Mouse (Mus musculus): ENCODE results near the gene Tmem150c. TPM values are rescaled to one million over a fixed set of nuclear protein-coding genes. Genes with fewer than 3 reads are reported as not detected.

Gene Tmem150c
- total RNA-seq (2021) = 10 to 100 TPM; 77.4 to 83.2 TPM

DNA sequence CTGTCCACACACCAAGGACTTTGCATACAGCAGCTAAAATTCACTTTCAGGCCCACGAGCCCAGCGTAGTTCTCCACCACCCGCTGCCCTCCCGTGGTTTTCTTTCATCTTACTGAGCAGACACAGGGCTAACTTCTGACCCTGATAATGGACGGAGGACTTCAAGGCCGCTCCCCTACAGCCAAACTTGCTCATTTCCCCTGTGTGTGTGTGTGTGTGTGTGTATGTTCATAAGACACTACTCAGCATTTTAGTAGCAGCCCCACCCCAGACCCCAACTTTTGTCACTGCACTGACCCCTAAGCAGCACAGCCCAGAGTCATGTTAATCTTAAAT lies at the start of gene Tmem150c:
Tmem150c (minus strand) TSS at position 171 of the 336 bp plus-strand sequence.
- no peak for DNase-seq

DNA sequence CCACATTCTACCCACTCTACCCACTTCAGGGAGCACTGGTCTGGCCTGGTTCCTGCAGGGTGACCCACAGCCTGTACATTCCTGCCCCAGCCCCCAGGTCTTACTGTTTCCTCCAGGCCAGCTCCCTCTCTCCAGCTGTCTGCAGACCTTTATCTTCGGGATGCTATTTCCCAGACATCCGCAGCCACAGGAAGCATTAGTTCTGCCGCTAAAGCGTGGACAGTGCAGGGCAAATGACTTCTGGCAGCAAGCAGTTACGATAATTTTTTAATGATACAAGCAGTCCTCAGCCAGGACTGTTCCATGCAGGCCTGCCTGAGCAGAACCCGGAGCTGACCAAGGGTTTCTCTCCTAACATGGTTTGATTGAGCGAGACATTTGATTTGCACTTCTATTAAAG lies 49.5 kb upstream of the Tmem150c start:
- no peak for DNase-seq

DNA sequence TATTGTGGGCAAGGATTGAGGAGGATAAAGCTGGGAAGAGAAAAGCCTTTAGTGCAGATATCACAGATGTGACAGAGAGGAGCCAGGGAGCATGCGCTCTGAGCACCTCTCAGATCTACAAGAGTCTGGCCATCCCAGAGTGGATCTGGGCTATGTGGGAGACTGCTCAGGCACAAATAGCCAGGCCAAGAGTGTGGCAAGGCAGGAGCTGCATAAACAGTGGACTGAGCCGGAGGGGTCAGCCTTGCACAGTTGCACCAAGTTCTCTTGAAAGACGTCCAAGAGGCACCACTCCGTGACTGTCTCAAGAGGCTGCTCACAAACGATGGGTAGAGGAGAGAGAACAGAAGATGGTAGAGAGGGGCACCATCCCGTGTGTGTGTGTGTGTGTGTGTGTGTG lies 47.1 kb upstream of the Tmem150c start:
- DNase-seq = no peak

DNA sequence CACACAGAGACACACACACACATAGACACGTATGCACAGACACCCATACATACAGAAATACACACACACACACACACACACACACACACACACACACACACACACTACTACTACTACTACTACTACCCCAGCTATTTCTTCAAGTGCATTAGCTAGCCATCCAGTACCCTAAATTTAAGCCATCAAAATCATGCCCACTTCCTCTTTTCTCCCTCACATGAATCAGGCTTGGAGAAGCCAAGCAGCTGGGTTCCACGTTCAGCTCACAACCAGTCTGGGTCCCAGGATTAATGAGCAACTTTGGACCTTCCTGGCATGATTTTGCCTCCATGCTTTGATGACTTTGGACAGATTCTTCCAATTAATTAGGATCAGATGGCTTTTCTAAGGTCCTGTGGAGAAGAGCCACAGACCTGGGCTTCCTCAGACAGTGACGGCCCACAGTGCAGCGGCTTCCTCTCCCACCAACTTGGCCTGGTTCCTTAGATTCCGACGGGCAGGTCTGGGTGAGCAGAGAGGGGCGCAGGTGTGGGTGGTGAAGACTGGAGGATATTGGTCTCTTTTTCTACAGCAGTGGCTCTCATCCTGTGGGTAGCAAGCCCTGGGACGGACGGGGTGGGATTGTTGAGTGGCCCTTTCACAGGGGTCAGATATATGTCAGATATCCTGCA lies 46.0 kb upstream of the Tmem150c start:
- no peak for DNase-seq

DNA sequence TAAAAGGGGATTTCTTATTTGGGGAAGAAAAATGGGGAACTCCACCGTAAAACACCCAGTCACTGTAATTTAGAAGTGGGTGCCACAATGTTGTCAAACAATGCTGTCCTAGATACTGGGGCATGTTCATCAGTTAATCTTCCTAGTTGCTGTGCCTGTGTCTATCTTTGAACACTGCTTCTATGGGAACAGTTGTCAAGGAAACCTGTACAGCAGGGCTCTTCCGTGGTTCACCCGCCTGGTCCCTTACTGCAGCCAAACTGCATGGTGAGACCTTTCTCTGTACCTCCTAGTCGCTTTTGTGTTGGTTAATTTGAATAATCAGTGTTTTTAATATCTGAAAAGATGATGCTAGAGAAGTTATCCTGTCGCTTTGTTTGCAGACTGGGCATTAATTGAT lies 41.2 kb upstream of the Tmem150c start:
- DNase-seq = no peak

DNA sequence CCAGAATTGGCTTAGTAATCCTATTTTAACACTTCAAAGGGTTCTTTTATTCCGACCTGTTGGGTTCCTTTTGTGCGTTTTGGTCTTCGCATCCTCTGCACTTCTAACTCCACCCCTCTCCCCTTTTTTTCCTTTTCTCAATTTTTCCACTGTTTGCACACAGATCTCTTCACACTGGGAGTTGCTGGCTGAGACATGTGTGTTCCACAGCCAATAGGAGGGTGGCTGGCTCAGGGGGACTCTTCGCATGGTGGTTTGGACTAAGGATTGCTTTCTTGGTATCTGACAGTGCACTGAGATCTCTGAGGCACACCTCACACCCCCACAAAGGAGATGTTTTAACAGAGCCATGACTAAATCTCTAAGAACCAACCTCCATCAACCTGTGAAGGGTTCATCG lies 40.7 kb upstream of the Tmem150c start:
- DNase-seq = no peak

DNA sequence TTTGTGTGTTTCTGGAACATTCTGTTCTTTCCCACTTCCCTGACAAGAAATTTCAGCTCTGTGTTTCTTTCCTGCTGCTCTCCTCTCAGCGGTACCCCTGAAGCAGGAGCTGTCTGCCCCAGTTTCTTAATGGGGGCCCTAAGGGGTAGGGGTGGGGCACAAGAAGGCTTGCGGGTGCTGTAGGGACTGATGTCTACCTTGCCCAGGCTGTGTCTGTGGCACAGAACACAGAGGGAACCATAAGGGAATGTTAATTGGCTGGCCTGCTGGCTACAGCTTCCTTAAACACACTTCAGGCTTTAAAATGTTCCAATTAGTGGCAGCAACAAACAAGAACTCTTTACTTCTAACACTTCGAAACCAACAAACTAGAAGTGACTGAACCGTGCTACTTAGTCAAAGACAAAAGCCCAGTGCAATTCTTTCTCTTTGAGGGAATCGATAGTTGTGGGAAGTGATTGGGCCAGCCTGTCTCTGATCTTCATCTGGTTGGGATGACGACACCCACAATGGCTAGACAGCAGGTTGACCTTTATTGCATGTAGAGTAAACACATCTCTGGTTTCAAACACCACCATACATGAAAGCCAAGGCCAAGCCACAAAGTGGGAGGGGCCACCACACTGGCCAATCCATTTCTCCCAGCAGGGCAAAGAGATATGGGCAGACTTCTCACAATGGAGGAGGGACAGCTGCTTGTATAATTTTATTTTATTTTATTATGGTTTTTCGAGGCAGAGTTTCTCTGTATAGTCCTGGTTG lies 39.7 kb upstream of the Tmem150c start:
- no peak for DNase-seq

DNA sequence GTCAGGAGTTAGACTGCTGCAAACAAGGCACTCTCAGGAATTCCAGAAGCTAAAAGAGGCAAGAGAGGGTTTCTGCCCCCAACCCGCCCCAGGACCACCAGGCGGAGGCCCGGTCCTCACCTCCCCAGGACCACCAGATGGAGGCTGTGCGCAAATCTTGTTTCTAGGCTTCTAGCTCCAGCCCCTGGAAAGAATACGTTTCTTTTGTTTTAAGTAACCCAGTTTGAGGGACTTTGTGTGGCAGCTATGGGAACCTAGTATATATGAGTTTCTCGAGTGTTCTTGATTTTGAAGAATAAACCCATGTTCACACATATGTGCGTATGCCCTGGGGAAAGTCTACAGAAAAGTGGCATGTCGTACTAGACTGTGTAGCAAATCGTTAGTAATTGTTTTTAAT lies 37.9 kb upstream of the Tmem150c start:
- no peak for DNase-seq

DNA sequence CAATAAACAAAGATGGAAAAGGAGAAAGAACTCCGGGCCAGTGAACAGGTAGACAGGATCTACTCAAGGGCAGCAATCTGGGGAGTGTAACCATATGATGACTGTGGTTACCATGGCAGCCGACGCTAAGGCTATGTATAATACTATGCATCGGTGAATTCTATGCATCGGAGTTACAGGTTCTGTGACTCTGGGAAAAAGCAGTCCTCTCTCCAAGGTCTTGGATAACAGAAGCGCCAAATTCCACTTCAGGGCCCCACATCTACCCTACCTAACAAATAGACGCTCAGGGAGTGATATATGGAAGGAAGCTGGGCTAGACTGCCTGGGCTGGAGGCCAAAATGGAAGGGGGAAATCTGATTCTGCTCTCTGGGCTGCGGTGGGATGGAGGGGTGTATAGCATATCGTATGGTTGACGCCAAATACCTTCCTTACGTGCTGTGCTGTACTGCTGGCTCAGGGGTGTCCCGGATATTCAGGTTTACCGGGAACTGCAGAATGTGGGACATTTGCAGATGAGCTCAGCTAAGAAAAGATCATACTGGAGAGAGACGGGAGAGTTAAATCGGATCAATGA lies 37.3 kb upstream of the Tmem150c start:
- no peak for DNase-seq

DNA sequence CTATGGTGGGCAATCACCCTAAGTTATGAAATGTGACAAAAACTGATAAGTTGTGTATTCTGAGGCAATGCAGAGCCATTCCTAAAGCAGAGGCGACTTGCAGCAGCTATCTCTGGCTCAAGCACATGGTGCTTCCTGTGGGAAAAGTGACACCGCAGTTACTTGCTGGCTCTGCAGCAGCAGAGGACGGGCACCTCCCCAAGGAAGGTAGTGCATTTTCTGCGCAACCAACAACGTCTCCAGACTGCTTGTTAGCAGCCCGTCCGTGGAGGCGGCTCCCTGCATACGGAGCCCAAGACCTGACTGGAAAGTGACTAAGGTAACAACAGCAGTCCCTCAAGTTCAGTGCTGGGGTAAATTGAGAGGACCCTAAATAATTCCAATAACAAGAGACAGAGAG lies 36.8 kb upstream of the Tmem150c start:
- DNase-seq = no peak

DNA sequence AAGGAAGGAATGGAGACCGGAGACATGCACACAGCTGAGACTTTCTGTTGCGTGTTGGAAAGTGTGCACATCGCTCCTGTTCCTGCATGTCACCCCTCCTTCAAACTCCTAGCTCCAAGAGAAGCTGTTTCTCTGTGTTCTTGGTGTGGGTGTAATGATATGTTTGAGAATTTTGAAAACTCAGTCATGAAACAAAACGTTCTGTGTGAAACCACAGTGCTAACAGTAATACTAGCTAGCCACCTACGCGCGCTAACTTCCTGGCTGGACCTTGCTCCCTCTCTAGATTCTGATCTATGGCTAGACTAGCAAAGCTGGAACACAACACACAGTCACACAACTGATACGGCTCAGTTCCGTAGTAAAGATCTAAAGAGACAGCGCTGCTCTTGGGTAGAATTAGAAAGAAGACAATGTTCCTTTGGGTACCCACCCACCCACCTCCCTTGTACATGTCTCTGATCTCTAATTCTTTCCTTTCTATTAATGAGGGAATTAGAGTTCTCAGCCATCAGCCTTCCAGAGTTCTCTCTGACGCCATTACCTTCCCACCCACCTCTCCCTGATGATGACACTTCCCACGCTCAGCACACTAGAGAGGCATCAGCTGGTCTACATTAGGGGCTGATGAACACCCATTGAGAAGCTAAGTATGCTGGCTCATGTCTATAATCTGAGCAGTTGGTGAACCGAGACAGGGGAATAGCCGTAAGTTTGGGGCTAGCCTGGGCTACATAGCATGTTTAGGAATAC lies 32.0 kb upstream of the Tmem150c start:
- no peak for DNase-seq

DNA sequence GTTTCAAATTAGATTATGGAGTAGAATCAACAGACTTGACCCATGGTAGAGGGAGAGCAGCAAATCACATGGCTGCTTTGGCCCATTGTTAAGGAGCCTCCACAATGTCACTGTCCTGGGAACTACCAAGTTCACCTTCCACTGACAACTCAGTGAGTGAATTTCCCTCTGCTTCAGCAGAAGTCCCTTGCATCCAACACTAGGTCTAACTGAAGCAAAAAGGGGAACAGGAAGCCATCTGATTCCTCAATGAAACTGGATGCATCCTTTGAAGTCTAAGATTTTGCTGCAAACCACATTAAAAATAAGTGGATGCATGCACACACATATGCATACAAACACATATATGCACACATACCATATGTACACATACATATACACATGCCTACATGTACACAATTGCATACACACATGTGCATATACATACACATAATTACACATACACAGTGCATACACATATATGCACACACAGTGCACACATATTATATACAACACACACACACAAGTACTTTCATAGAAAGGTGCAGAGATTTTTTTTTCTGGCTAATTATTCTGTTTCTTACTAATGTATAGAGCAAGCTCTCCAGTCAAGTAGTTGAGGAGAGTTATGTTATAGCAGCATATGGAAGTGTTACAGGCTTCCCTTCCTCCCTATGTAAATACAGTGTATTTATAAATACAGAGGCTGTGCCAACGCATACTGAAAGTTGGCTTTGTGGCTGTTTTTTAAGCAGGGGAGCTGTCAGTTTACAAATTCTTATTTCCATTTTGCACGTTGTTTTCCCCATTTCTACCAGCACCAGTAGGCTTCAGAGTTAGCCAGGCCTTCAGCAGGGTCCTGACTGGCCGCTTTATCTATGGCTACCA lies 27.7 kb upstream of the Tmem150c start:
- DNase-seq = no peak

DNA sequence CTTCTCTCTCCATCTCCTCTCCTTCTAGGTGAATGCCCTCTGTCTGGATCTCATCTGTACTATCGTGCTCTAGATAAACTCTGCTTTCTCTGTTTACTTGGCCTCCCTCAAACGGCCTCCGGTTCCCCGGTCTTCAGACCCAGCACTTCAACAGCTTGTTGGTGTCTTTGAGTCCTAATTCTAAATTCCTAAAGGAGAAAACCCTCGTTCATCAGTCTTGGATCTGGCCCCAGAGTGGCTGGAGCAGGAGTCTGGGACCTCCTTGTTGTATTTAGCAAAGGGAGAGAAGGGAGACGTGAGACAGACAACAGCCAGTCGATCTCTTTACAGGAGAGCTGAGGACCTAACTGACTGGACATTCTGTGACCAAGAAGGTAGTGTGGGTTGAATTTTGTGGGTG lies 27.0 kb upstream of the Tmem150c start:
- no peak for DNase-seq

DNA sequence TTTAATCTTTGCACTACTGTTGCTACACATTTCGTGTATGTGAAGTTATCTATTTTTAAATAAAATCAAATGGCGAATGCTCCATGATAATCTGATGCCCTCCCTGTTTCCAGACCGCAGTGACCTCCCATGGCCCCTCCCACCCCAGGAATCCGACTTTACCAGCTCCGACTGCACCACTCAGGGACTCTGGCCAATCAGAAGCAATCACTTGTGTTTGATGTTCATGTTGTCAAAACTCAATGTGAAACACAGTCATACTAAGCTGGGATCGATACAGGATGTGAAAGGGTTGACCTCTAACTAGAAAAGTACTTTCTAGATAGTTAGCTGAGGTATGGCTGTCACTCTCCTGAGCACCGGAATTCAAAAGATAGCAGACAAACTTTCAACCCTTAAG lies 26.3 kb upstream of the Tmem150c start:
- DNase-seq = no peak

DNA sequence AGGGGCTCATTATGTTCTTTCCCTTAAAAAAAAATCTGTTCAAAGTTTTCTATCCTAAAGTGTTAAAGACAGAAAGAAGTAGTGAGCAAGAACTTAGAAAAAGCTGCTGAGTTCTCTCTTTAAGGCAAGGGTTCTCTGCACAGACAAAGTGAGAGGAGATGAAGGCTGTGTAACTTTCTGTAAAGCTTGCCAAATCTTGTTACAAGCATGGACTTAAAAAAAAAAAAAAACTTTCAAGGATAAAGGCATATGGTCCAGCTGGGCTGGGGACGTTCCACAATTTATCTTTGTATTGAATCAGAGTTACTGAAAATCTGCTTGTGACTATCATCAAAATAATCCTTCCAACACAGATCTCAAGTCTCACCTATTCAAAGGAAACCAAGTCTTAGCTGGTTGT lies 21.4 kb upstream of the Tmem150c start:
- no peak for DNase-seq

DNA sequence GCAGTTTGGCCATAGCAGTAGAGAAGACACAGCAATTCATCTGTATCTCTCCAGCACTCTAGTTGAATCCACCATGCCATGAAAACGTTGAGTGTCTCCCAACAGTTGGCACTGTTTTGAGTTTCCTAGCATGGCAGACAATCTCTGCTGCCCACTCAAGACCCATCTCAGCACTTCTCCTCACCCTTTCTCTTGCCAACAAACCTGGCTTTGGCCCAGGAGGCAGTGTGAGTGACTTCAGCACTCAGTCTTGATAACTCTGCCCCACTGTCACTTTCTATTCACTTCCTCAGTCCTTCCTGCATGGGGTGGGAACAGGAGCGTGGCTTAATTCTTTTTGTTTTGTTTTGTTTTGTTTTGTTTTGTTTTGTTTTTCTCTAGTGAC lies 19.2 kb upstream of the Tmem150c start:
- DNase-seq = no peak

DNA sequence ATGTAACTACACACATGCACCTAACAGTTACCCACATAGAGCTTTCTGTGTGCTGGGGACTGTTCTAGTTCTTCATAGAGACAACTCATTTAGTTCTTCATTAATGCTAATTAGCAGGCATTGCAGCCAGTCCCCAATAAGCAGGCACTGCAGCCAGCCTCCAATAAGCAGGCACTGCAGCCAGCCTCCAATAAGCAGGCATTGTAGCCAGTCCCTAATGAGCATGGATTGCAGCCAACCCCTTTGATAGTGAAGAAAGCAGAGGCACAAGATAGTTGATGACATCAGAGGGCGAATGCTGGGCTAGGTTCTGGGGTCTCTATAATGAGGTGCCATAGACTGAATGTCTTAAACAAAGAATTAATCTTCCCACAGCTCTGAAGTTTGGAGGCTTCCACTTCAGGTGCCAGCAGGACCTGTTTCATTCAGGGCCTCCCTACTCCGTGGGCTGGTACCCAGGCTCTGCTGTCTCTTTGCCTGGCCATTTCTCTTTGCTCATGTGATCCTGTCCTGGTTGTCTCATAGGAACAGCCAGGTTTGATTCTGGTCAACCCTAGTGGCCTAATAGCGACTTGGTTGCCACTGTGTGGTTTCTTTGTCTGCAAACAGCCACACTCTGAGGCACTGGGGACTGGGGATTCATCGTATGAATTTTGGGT lies 18.6 kb upstream of the Tmem150c start:
- peak in 1 of 2 experiments; percentile 54 for DNase-seq

DNA sequence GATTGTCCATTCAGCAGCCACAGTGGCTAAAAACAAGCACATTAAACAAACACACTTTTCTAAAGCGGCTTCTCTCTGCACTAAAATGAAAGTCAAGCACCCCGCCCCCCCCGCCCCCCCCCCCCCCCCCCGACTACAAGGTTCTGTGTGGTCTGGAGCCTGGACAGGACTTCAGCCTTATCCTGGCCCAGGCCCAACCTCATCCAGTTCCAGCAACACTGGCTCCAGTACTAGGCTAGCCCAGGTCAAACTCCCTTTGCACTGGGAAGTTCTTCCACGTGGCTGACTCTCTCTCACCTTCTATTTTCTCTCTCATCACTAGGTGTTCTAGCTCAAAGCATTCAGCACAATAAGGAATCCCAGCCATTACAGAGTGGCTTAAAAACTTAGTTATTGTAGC lies 17.9 kb upstream of the Tmem150c start:
- no peak for DNase-seq

DNA sequence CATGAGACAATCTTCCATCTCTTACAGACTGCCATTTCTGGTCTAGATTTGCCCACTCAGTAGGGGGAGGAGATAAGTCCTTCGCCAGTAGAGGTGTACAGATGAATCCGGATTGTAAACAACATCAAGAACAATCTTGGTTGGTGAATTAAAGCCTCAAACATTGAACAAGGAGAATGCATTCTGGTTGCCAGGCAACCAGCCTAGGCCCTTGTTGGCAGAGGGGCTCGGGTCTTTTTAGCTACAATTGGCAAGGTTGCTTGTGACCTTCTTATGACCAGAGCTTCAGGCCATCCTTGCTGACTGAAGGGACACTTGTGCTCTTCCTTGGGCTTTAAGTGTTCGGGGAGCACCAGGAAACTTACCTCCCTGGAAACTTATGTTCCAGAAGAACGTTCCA lies 16.5 kb upstream of the Tmem150c start:
- no peak for DNase-seq

DNA sequence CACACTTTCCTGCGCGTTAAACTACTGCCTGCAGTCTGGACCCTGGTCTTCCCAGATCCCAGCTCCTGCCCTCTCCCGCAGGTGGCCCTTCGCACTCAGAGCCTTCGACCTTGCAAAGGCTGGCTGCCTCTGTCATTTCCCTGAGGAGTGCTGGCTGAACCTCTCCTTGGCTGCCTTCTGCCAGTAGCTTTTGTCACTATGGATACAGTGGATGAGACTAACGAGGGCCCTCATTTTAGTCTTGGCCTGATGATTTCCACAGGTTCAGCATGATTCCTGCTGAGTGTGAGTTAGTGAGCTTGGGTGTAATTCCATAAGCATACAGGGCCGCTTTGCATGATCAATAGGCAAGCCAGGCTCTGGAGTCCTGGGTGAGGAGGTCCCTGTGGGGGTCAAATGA lies 16.0 kb upstream of the Tmem150c start:
- no peak for DNase-seq

DNA sequence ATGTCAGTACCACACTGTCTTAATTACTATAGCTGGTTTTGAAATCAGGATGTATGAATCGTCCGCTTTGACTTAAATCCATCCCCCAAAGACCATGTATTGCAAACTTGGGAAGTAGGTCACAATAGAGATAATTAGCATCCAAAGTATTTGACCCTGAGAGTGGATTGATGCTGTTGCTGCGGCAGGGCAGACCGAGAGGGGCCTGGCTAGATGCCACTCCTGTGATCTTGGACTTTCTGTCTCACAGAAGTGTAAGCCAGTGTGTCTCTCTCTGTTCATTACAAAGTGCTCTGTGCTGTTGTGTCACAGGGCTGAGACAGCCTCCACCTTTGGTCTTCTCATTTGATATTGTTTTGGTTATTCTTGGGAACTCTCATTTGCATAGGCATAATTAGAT lies 12.5 kb upstream of the Tmem150c start:
- DNase-seq = no peak

Data from layer of hippocampus, postnatal 36 days (tissue).